Mouse (Mus musculus): ENCODE results near the gene 9930021J03Rik.

Gene 9930021J03Rik

DNA sequence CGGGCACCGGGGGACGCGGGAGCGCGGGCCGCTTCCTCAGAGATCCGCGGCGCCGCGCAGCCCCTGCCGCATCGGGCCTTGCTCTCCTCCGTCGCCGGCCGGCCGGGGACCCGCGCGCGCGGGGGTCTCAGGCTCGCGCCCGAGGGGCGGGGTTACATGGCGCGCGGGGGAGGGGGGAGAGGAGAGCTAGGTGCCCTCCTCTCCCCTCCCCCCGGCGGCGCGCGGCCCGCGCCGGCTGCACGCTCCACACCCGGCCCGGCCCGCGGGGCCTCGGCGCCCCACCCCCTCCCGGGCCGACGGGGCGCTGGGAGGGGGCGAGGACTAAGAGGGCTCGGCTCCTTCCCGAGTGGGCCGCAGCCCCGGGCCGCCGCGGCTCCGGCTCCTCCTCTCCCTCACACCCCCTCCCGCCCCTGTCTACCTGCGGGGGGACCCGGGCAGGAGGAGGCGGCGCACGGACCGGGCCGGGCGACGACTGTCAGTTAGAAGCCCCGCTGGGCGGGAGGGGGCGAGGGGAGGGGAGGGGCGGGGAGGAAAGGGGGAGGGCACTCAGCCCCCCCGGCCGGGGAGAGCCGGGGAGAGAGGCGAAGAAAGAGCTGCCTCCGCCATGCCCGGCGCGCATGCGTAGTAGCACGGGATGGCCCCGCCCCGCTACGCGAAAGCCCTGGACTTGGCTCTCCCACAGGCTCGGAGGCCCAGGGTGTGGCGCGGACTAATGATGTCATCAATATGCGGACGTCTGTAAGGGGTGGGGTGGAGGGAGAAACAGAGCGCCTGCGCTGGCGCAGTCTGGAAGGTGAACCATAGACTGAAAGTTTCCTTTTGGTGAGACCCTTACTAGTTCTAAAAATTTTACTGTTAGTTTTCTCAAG is at the start of gene 9930021J03Rik:
9930021J03Rik (minus strand) TSS at position 73 of the 869 bp plus-strand sequence.
- peak; percentile 98 for DNase-seq (ENCODE audit: low spot score)

DNA sequence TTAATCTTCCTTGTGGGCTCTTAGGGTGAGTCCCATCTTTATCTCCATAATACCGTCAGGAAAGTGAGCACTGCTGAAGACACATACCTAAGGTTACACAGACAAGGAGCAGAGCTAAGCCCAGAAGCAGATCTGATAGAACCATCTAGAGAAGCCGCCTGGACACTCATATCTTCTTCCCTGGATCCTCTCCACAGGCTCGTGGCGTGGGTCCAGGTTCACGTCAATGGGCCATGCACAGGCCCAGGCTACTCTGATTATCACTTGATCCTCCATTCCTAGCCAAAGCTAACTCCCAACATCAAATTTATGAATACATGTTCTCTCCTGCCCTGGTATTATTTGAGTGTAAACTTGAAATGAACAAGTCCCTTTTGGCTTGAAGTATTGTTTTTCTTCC is 47.9 kb upstream of the 9930021J03Rik start:
- DNase-seq (ENCODE audit: low spot score): no peak

DNA sequence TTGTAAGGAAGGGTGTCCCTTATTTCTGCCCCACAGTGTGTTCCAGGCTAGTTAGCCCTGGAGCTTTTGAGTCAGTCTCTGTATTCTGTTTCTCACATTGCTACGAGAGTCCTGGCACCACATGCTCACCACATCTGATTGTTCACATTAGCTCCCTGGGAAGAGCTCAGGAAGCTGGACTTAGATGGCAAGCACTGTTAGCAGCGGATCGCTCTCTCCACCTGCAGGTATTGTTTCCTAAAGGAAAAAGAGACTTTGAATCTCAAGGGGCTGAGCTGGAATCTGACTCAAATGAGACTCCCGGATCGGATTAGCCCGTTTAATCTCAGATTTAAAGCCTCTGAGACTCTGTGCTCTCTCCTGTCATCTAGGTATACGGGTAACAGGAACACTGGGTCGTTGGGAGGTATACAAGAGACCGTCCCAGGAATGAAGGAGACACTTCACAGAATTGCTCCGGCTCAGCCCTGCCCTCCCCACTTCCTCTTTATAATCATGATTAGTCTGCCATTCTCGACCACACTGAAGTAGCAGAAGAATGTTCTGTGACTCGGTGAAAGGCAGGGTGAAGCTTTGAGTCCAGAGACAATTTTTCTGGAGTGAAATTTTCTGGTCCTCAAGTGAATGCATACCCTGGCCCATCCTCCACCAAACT is 45.4 kb upstream of the 9930021J03Rik start:
- DNase-seq (ENCODE audit: low spot score): no peak

DNA sequence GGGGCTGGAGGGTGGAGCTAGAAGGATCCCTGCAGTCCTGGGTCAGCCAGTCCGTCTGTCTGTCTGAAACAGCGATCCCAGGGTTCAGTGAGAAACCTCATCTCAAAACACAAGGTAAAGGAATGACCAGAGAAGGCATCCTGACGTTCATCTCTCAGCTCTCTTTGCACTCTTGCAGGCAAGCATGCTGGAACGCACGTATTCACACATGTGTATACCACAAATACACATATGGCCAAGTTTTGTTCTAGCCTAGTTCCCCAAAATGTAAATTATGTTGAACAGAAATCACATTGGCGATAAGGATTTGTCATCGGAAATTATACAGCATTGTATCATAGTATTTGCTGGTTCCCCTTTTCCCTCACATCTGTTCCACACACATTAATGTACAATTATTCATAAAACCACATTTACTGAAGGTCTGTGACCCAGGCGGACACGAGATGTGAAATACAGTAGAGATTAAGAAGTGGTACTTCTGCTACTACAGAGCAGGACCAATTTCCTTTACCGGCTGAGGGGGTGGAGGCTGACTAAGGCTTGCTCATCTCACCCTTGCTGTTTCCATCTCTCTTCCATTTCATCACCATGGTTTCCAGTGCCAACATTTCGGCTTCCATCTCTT is 44.2 kb upstream of the 9930021J03Rik start:
- no peak for DNase-seq (ENCODE audit: low spot score)

DNA sequence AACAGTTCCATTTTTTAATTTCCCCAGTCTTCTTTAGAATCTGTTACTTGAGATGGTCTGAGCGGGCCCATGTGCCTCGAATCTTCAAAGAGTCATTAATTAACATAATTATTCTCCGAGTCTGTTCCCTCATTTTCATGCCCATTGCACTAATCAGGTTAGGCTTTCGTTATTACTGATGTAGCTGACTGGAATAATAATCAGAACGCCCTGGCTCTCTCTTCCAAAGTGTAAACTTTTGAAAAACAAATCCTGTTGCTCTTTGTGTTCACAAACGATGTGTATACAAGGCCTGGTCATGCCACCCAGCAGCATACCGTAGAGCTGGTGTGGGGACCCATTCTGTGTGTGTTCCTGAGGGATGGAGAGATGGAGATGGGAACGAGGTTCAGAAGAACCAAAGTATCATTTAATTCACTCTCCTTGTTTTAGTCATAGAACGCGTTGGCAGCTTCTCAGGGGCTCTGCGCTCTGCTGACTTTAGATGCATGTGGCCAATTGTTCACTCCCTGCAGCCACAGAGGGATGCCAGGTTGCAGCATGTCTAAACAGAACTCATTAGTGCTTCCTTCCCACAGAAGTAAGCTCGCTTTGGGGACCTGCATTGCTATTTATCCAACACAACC is 38.4 kb upstream of the 9930021J03Rik start:
- DNase-seq (ENCODE audit: low spot score): peak; percentile 8

DNA sequence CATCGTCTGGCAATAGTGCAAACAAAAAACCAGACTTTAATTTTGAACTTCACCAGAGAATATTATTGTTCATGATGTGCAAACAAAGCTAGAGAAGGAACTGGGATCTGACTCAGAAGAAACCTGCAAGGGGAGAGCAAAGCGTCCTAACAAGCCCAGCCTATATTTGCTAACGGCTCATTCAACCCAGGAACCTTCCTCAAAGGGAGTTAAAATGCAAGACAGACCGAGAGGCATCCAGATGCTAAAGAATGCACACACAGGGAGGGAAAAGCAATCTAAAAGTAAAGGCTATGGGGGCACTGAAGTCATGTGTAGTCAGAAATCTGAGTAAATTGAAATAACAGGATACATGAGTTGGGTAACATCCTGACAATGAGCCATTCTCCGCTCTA is 37.8 kb upstream of the 9930021J03Rik start:
- DNase-seq (ENCODE audit: low spot score): no peak

DNA sequence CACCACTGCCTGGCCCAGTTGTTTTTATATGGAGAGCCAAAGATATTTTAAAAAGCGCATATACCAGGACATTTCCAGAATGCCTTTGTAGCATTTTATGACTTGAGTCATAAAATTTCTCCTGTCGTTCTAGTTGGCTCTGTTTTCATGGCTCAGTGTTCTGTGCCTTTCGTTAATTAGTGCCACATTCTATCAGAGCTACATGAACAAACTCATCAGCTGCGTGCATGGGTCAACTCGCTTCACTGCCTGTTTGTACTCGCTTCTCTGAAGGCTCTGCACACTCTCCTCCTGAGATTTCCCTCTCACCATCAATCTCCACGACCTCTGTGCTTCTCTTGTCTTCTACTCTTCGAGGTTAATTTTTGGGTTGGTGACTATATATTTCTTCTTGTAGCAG is 37.2 kb upstream of the 9930021J03Rik start:
- no peak for DNase-seq (ENCODE audit: low spot score)

DNA sequence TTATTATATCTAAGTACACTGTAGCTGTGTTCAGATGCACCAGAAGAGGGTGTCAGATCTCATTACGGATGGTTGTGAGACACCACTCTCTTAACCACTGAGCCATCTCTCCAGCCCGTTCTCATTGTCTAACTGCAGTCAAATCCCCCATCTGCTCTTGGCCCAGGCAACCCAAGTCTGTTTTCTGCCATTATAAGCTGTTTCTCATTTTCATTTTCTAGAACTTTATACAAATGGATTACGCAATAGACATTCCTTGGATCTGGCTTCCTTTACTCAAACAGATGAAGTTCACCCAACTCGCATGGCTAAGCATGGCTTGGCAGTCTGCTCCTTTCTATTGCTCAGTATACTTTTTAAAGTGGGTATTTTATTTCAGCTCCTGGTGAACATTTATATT is 34.9 kb upstream of the 9930021J03Rik start:
- DNase-seq (ENCODE audit: low spot score): no peak

DNA sequence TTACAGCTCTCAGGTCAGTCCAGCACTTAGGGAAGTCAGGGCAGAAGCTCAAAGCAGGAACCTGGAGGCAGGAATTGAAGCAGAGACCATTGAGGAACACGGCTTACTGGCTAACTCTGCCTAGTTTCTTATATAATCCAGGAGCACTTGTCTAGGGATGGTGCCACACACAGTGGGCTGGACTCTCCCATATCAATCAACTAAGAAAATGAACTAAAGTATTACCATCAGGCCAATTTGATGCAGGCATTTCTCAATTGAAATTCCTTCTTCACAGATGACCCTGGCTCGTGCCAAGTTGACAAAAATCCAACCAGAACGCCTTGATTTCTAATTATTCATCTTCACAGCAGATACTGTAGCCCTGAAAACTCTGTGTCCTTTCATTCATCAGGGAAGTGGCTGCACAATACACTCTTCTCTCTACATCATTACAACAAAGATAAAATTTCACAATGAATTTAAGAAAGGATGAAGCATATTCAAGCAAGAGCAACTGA is 32.9 kb upstream of the 9930021J03Rik start:
- DNase-seq (ENCODE audit: low spot score): no peak

DNA sequence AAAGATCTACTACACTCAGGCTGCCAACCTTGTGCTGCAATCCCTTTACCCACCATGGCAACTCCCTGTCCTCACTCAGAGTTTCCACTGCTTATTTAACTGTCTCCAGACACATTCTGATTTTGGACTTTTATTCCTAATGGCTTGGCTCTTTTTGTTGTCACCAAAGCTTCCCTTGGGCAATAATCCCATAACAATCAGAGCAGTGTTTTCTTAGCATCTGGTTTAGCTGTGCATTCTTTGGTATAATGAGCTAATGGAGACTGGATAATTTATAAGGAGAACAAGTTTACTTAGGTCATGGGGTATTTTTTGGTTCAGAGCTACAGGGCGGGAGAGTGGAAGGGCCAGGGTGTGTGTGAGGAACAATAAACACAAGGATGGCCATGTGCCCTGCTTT is 32.4 kb upstream of the 9930021J03Rik start:
- no peak for DNase-seq (ENCODE audit: low spot score)

DNA sequence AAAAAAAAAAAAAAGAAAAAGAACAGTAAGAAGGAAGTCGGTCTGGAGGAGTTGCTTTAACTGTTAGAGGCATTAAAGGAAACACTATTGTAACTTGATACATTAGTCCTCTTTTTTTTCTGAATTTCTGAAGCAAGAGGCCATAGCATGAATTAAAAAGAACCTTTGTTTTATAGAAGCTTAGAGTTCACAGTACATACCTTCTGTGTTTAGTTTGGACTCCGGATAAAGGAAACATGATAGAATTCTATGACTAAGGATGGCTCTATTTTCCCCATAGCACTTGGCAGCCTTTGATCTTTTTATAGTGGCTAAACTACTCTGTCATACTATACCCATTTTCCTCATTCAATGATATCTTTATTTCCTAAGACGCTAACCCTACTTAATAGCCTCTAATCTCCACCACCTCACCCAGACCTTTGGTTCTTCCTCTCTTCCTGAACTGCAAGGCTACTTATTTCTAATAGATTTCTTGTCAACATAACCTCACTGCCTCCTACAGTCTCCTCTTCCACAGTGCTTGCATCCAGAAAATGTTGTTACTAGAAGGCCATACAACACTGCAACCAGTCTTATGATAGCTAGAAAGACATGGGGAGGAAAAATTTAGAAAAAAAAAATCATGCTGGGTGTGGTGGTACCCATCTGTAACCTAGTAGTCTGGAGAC is 29.7 kb upstream of the 9930021J03Rik start:
- DNase-seq (ENCODE audit: low spot score): no peak

DNA sequence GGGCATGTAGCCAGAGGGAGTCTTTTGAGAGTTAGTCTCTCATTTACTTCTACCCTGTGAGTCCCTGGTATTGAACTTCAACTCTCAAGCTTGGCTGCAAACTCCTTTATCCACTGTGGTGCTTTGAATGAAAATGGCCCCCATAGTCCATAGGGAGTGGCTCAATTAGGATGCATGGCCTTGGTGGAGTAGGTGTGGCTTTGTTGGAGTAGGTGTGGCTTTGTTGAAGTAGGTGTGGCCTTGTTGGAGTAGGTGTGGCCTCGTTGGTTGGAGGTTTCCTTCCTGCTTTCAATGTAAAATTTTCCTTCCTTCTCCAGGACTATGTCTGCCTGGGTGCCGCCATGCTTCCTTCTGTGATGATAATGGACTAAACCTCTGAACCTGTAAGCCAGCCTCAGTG is 25.1 kb upstream of the 9930021J03Rik start:
- DNase-seq (ENCODE audit: low spot score): no peak

DNA sequence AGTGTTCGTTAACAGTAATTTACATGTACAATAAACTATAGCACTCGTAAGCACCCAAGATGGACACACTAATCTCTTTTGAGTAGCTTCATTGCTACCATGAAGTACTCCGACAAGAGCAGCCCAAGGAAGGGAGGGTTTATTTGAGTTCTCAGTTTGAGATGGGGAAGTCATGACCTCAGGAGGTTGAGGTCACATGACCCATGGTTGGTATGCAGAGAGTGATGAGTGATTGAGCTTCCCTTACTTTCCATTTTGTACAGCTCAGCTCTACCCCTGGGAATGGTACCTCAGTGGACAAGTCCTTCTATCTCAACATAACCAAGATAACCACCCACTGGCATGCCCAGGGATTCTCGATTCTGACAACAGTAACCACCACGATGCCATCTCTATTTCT is 22.8 kb upstream of the 9930021J03Rik start:
- no peak for DNase-seq (ENCODE audit: low spot score)

DNA sequence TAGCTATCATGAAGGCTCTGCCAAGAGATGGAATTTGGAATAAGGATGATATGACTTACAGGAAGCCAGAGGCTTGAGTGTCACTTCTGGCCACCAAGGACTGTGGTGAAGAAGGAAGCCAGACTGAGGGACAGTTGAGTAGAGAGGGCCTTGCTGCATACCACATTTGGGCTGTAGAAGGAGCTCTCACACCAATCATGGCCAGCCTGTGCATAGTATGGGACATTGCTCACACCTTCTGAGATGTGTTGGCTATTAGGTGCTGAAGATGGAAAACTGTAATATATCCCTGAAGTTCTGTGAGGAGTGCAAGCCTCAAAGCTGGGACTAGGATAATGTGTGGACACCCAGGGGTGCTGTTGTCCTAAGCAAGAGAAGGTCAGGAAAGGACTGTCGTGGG is 20.9 kb upstream of the 9930021J03Rik start:
- peak; percentile 15 for DNase-seq (ENCODE audit: low spot score)

DNA sequence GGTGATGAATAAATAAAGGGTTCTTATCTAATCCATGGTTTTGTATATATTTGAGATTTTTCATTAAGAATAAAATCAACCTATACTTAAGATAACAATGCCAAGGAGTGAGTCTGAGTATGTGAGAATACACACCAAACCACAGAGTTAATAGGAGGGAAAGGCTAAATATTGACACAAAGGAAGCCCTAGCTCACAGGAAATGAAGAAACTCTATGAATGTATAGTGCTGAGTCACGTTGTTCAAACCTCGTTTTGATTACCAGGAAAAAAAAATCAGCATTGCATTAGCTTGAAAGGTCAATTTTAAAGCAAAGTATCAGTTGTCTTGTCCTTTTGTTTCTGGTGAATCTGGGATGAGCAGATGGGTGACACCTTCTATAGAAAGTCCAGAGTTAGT is 19.2 kb upstream of the 9930021J03Rik start:
- DNase-seq (ENCODE audit: low spot score): no peak

DNA sequence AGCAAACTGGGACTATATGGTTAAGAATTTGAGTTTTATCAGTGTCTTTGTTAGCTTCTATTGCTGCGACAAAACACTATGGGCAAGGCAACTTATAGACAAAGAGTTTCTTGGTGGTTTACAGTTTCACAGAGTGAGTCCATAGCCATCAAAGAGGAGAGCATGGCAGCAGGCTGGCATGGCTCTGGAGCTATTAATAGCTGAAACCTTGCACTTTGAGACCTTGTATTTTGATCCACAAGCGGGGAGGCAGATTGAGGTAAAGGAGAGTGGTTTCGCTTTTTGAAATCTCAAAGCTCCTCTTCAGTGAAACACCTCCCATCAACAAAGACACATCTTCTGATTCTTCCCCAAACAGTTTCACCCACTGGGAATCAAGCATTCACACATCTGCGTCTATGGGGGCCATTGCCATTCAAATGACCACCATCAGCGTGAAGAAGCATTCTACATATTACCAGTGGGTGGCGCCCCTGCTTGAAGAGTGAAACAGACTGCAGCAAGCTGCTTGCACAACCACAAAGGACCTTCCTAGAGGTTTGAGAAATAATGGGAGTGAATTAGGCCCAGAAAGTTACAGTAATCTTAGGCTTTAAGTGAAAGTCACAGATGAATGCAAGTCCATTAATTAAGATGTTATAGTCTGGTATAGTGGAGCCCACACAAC is 18.4 kb upstream of the 9930021J03Rik start:
- peak; percentile 28 for DNase-seq (ENCODE audit: low spot score)

DNA sequence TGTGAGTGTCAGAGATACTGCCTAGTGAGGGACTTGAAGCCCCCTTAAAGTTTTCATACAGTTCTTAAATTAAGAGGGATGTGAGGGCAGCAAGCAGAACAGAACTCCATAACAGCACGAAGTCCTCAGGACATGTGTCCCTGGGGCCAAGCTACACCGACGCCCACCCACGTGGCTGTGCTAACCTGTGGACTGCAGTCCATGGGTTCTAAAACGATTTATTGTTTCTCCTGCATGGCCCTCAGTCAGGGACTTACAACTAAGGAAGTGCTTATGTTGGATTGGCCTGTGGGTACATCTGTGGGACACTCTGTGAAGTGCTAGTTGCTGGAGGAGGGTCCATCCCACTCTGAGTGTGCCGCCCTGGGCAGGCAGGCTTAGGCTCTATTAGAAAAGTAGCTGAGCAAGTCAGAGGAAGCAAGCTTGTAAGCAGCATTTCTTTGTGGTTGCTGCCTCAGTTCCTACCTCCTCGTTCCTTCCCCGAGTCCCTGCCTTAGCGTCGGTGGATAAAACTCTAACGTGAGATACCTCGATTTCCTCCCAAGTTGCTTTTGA is 17.7 kb upstream of the 9930021J03Rik start:
- DNase-seq (ENCODE audit: low spot score): no peak

DNA sequence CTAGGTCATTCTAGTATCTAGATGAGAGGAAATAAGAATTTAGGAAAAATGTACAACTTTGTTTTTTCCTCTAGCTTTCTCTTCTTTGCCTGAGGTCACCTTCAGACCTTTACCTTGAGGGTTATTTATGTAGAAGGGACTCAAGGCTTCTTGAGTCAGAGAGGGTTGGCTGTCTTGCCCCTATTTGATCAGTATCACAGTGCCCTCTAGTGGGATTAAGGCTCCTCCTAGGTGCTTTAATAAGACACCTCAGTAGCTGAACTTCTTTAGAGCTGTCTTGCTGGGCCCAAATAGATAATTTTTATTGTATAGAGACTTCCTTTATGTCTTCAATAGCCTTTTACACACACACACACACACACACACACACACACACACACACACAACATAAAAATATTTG is 15.2 kb upstream of the 9930021J03Rik start:
- no peak for DNase-seq (ENCODE audit: low spot score)

DNA sequence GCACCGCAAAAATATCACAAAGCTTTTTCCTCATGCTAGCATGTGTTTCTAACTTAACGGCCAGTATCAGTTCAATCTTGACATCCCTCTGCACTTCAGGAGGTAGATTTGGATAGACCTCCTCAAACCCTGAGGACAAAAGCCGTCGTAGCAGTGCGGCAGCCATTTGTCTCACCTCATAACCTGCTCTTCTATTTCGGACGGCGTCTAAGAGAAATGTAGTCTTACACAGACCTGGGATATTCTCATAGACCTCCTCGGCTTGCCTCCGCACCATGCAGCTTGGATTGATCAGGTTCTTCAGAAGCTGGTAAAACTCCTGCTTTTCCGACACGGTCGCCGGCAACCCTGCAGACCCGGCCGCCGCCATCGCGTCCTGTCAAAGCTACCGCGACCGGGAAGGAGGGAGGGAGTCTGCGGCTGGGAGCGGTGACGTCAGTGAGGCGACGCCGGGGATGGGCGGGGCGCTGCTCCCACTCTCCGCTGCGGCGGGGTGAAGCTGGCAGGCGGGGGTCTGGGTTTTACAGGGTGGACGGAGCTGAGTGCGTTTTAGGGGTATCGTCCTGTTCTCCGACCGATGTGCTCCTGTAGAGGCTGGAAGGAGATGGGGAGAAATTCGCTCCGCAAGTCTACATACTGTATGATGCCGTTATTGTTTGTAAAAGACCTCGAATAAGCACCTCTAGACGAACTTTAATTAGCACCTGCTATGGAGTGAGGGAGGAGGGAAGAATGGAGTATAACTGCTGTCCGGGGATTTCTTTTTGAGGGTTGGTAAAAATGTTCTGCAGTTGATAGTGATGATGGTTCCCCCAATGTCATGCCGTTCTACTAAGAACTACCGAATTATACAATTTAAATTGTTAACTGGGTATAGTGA is 7.0 kb upstream of the 9930021J03Rik start, which contains the start of gene Ranbp6:
Ranbp6 (minus strand) TSS at position 394 of the 880 bp plus-strand sequence.
- DNase-seq (ENCODE audit: low spot score): peak; percentile 91

DNA sequence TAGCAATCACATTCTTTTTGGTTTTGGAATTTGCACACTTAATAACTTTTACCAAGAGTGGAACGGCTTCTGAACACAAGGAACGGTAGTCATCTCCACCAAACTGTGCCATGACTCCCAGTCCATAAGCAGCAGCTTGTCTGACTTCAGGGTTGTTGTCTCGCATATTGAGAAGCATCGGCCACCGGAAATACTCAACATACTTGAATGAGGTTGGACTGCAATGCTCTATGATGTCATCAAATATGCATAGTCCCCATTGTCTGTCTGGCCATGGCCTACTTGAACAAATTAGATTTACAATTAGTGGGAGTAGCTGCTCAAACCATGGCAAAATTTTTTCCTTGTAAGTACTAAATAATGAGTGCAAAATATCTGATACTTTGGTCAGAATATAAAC is 4.2 kb upstream of the 9930021J03Rik start:
- no peak for DNase-seq (ENCODE audit: low spot score)
